Mouse (Mus musculus) midbrain, postnatal 0 days (tissue): ENCODE data around the gene Fcrls. TPM values are rescaled to one million over a fixed set of nuclear protein-coding genes. Genes with fewer than 3 reads are reported as not detected.
A peak's percentile ranks its signal among the peaks of the same experiment; 100 is the strongest.

Experiments used
- ATAC-seq: fragments of 200-750 bp; cut with Nextera tagmentation; 2 replicates; pipeline ENCODE4 v1.8.0; 2017; ENCODE audit warnings: moderate number of reproducible peaks, mild to moderate bottlenecking, moderate TSS enrichment, moderate library complexity; ENCODE audit not compliant: low FRiP score
- DNase-seq: peaks from one replicate; pipeline ENCODE4 v3.0.0-alpha.2; 2015; ENCODE audit warnings: low spot score
- H3K27ac ChIP-seq: fragments of 300-500 bp; sonication (generic); 2 replicates; pipeline ENCODE4 v1.5.1; 2014; ENCODE audit warnings: low read depth, mild to moderate bottlenecking, low read length, mixed read lengths
- H3K27me3 ChIP-seq: fragments of 300-500 bp; sonication (generic); 2 replicates; pipeline ENCODE4 v1.6.1; 2014; ENCODE audit warnings: low read length, control low read depth, mixed read lengths; ENCODE audit not compliant: insufficient read depth
- H3K36me3 ChIP-seq: fragments of 300-500 bp; sonication (generic); 2 replicates; pipeline ENCODE4 v1.6.1; 2014; ENCODE audit warnings: low read length, control low read depth, mixed read lengths; ENCODE audit not compliant: insufficient read depth
- H3K4me1 ChIP-seq: fragments of 300-500 bp; sonication (generic); 2 replicates; pipeline ENCODE4 v1.6.1; 2014; ENCODE audit warnings: mild to moderate bottlenecking, control low read depth, antibody characterized with exemption, low read length, mixed read lengths; ENCODE audit not compliant: insufficient read depth
- H3K4me2 ChIP-seq: fragments of 300-500 bp; sonication (generic); 2 replicates; pipeline ENCODE4 v1.6.1; 2014; ENCODE audit warnings: low read depth, mild to moderate bottlenecking, low read length, mixed read lengths; ENCODE audit not compliant: poor library complexity, severe bottlenecking
- H3K4me3 ChIP-seq: fragments of 300-500 bp; sonication (generic); 2 replicates; pipeline ENCODE4 v1.5.1; 2014; ENCODE audit warnings: low read depth, mild to moderate bottlenecking, low read length, moderate library complexity
- H3K9ac ChIP-seq: fragments of 300-500 bp; sonication (generic); replicated peaks from 2 replicates; pipeline ENCODE4 v1.6.1; 2014; ENCODE audit warnings: mild to moderate bottlenecking, low read length, moderate library complexity, mixed read lengths; ENCODE audit not compliant: poor library complexity, severe bottlenecking
- H3K9me3 ChIP-seq: fragments of 300-500 bp; sonication (generic); 2 replicates; pipeline ENCODE4 v1.6.1; 2016; ENCODE audit warnings: low read length, control low read depth
- CTCF ChIP-seq: IDR thresholded peaks from 2 replicates; pipeline ENCODE4 v1.5.1; 2016; ENCODE audit warnings: antibody characterized with exemption, mild to moderate bottlenecking
- WGBS: fragments of 180-500 bp; shearing (Covaris S2); extraction: QIAGEN DNeasy Blood & Tissue Kit; methylation state at CpG from one replicate; pipeline ENCODE4 v1.1.7; 2014; 5-methylcytosine and 5-hydroxymethylcytosine counted together
- polyA plus RNA-seq: library from polyadenylated mRNA; unstranded; fragments of >200 nt; fragmentation: Nextera tagmentation; extraction: Ambion mirVana; gene quantifications from 2 replicates; pipeline ENCODE4 v1.2.1, GENCODE M21; 2015
- total RNA-seq: library from RNA; depleted of rRNA; stranded (reverse); fragments of >200 nt; gene quantifications from 2 replicates; pipeline ENCODE4 v1.2.3, GENCODE M21; 2014; rRNA removed

The Fcrls gene
- total RNA-seq (15.6 and 17.9 TPM in 2 replicates), polyA plus RNA-seq (13.7 and 14.4 TPM in 2 replicates)

GRCm38 (mm10) chr3:87263436-87263835, at the start of gene Fcrls:
Gene Fcrls (minus strand): TSS chr3:87263738.
- no peak for TF ChIP-seq CTCF
- H3K9me3 ChIP-seq, result no peaks in the 10 kb centered on the region
- H3K4me2 ChIP-seq, result no peak within 1 kb of the TSS
- 85% methylated on average over 7 of the region's 7 CpGs for WGBS
- no peak within 1 kb of the TSS for H3K4me3 ChIP-seq
- no peak within 1 kb of the TSS for H3K9ac ChIP-seq
- no peak for ATAC-seq
- H3K36me3 ChIP-seq, result no peaks in the 10 kb centered on the region
- H3K4me1 ChIP-seq, result no peaks in the 10 kb centered on the region
- no peak for DNase-seq
- H3K27me3 ChIP-seq, result no peaks in the 10 kb centered on the region
- no peak within 1 kb of the TSS for H3K27ac ChIP-seq

DNA sequence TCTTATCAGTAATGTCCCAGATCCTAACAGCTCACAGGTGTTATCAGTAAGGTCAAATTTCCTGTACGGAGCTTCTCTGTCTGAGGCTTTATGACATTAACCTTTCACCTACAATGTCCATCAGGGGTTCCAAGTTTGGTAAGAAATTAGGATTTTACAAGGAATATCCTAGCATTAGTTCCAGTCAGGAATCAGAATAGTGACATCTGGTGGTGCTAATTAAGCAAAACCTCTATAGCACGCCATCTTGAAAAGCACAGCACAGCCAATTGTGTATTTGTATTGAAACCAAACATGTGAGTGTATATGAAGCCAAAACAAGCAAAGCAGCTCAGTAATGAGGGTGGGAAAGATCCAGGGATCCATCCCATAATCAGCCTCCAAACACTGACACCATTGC, 46.4 kb upstream of the Fcrls start:
- WGBS, result 82% methylated on average over 2 of the region's 2 CpGs

DNA sequence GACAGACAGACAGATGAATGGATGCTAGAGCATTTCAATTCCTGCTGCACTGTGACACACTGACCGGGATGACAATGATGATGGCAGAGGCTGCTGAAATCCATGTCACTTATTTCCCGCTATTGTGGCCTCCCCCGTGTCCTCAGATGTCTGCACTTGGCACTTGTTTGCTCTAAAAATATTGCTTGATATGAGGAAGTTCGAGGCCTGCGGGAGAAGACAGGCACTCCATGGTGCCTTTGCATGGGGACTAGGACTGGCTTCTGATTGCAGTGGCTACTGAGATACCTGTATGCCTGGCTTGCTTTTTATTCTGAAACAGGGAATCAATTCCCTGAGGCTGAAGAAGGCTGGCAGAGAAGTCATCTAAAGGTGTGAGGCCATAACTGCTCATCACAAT, 36.4 kb upstream of the Fcrls start:
- Histone ChIP-seq H3K4me3 (no peak overlapping the region), H3K27ac (no peak overlapping the region), H3K4me2 (no peak overlapping the region), H3K27me3 (no peaks in the 10 kb centered on the region), H3K9ac (no peak overlapping the region), H3K4me1 (no peaks in the 10 kb centered on the region), H3K9me3 (no peaks in the 10 kb centered on the region), H3K36me3 (no peaks in the 10 kb centered on the region)
- DNase-seq (no peak), ATAC-seq (no peak)
- TF ChIP-seq CTCF, result no peak
- 89% methylated on average over 5 of the region's 5 CpGs for WGBS

More for the DNA sequence above, 46.4 kb upstream of the Fcrls start:
- Histone ChIP-seq H3K9me3 (no peaks in the 10 kb centered on the region), H3K4me2 (no peak overlapping the region), H3K4me1 (no peaks in the 10 kb centered on the region), H3K9ac (no peak overlapping the region), H3K4me3 (no peak overlapping the region), H3K27ac (no peak overlapping the region), H3K36me3 (no peaks in the 10 kb centered on the region), H3K27me3 (no peaks in the 10 kb centered on the region)
- peak; percentile 55 for TF ChIP-seq CTCF
- no peak for DNase-seq
- no peak for ATAC-seq

DNA sequence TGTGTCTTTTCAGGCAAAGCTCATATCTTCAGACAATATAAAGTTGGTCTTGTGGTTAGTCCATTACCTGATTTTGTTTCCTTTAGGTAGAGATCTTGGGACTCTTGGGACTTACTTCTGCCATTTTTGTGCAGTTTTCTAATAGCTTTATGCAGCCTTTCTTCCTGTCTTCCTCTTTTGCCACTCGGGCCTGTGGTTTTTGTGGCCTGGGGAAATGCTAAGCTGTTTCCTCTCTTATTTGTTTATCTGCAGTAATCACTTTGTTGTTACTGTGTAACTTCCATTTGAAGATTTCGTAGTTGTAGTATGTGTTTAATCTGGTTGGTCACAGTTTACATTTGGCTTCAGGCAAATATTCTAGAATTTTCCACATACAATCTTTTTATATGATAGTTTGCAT, 10.8 kb upstream of the Fcrls start:
- Histone ChIP-seq H3K4me3 (no peak overlapping the region), H3K27ac (no peak overlapping the region), H3K27me3 (no peaks in the 10 kb centered on the region), H3K4me1 (no peaks in the 10 kb centered on the region), H3K9ac (no peak overlapping the region), H3K36me3 (no peaks in the 10 kb centered on the region), H3K9me3 (no peaks in the 10 kb centered on the region), H3K4me2 (no peak overlapping the region)
- TF ChIP-seq CTCF, result no peak
- 72% methylated on average over 2 of the region's 2 CpGs for WGBS
- ATAC-seq (no peak), DNase-seq (no peak)

- no peak for TF ChIP-seq CTCF
- Histone ChIP-seq H3K9ac (no peak overlapping the region), H3K4me3 (no peak overlapping the region), H3K4me2 (no peak overlapping the region), H3K4me1 (no peaks in the 10 kb centered on the region), H3K9me3 (no peaks in the 10 kb centered on the region), H3K27ac (no peak overlapping the region), H3K36me3 (no peaks in the 10 kb centered on the region), H3K27me3 (no peaks in the 10 kb centered on the region)
- no peak for ATAC-seq
- 81% methylated on average over 5 of the region's 5 CpGs for WGBS
- DNase-seq, result no peak
These were observed 3.0 kb upstream of the Fcrls start for GRCm38 (mm10) chr3:87266581-87266980.

DNA sequence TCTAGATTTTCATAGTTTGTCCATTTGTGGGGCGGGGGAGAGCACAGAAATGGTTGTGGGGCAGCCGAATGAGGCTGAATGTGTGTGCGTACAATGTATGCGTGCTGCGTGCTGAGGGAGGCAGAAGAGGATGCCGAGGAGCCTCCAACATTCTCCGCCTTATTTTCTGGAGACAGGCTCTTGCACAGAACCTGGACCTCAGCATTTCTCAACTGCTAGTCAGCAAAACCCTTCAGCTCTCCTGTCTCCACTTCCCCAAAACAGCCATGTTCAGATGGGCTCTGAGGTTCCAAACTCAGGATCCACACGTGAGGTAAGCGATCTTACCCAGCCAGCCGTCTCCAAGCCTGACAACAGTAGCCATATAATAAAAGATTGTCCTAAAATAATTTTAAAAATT, 8.3 kb downstream of the Fcrls start:
- Histone ChIP-seq H3K4me2 (no peak overlapping the region), H3K27me3 (no peaks in the 10 kb centered on the region), H3K36me3 (no peaks in the 10 kb centered on the region), H3K27ac (no peak overlapping the region), H3K9ac (no peak overlapping the region), H3K4me3 (no peak overlapping the region), H3K4me1 (no peaks in the 10 kb centered on the region), H3K9me3 (no peaks in the 10 kb centered on the region)
- 84% methylated on average over 10 of the region's 10 CpGs for WGBS
- no peak for TF ChIP-seq CTCF
- DNase-seq, result no peak
- ATAC-seq, result no peak
